Mouse (Mus musculus) limb, embryonic 15.5 days (tissue): ENCODE results near the gene Colgalt2. TPM values are rescaled to one million over a fixed set of nuclear protein-coding genes. Genes with fewer than 3 reads are reported as not detected.

Experiments used
- ATAC-seq: fragments of 200-750 bp; cut with Nextera tagmentation; 2 replicates; pipeline ENCODE4 v1.8.0; 2017; ENCODE audit warnings: low read depth, moderate TSS enrichment; ENCODE audit not compliant: insufficient number of reproducible peaks, low FRiP score, low TSS enrichment
- H3K27ac ChIP-seq: fragments of 300-500 bp; sonication (generic); 2 replicates; pipeline ENCODE4 v1.5.1; 2015; ENCODE audit warnings: moderate library complexity, mild to moderate bottlenecking, inconsistent platforms
- H3K27me3 ChIP-seq: fragments of 300-500 bp; sonication (generic); 2 replicates; pipeline ENCODE4 v1.6.1; 2015; ENCODE audit warnings: inconsistent platforms
- H3K36me3 ChIP-seq: fragments of 300-500 bp; sonication (generic); 2 replicates; pipeline ENCODE4 v1.6.1; 2015; ENCODE audit warnings: inconsistent platforms
- H3K4me1 ChIP-seq: fragments of 300-500 bp; sonication (generic); 2 replicates; pipeline ENCODE4 v1.6.1; 2015; ENCODE audit warnings: inconsistent platforms
- H3K4me2 ChIP-seq: fragments of 300-500 bp; sonication (generic); 2 replicates; pipeline ENCODE4 v1.6.1; 2015; ENCODE audit warnings: mild to moderate bottlenecking, inconsistent platforms
- H3K4me3 ChIP-seq: fragments of 300-500 bp; sonication (generic); 2 replicates; pipeline ENCODE4 v1.5.1; 2015; ENCODE audit warnings: mild to moderate bottlenecking, inconsistent platforms
- H3K9ac ChIP-seq: fragments of 300-500 bp; sonication (generic); 2 replicates; pipeline ENCODE4 v1.6.1; 2015; ENCODE audit warnings: inconsistent platforms
- H3K9me3 ChIP-seq: fragments of 300-500 bp; sonication (generic); 2 replicates; pipeline ENCODE4 v1.6.1; 2016; ENCODE audit warnings: inconsistent platforms
- WGBS: fragments of 180-500 bp; shearing (Covaris S2); methylation state at CpG from one replicate; pipeline ENCODE4 v1.1.7; 2015; 5-methylcytosine and 5-hydroxymethylcytosine counted together
- polyA plus RNA-seq: library from polyadenylated mRNA; unstranded; fragments of >200 nt; fragmentation: Nextera tagmentation; extraction: Ambion mirVana; gene quantifications from 2 replicates; pipeline ENCODE4 v1.2.1, GENCODE M21; 2015

The Colgalt2 gene
- polyA plus RNA-seq, 1 experiment from 2014 or later: 8.4 TPM

- Histone ChIP-seq H3K4me3 (no peak overlapping the region), H3K9me3 (no peaks in the 10 kb centered on the region), H3K27me3 (no peaks in the 10 kb centered on the region), H3K9ac (no peak overlapping the region), H3K27ac (no peak overlapping the region), H3K36me3 (peaks cover 53% of the 10 kb centered on the region), H3K4me2 (no peak overlapping the region), H3K4me1 (peaks cover 2% of the 10 kb centered on the region)
- WGBS: 88% methylated on average over 2 of the region's 2 CpGs
- ATAC-seq: no peak
Measured at GRCm38 (mm10) chr1:152543449-152544159, 144.0 kb downstream of the Colgalt2 start.

- peak; percentile 67; the same call in 1 of the 2 replicates for ATAC-seq
- Histone ChIP-seq H3K9ac (no peak overlapping the region), H3K4me1 (peaks cover 31% of the 10 kb centered on the region), H3K4me3 (no peak overlapping the region), H3K9me3 (no peaks in the 10 kb centered on the region), H3K4me2 (no peak overlapping the region), H3K27ac (peak overlapping the region; percentile 71), H3K27me3 (no peaks in the 10 kb centered on the region), H3K36me3 (peaks cover 23% of the 10 kb centered on the region; the same call in 1 of the 2 replicates)
- WGBS: 32% methylated on average over 13 of the region's 13 CpGs
Measured at GRCm38 (mm10) chr1:152549061-152549738, 149.6 kb downstream of the Colgalt2 start.

GRCm38 (mm10) chr1:152550544-152550943 is 150.9 kb downstream of the Colgalt2 start:
- Histone ChIP-seq H3K9ac (no peak overlapping the region), H3K27ac (peak overlapping the region; percentile 44; the same call in 1 of the 2 replicates), H3K9me3 (no peaks in the 10 kb centered on the region), H3K4me1 (peaks cover 39% of the 10 kb centered on the region), H3K36me3 (peaks cover 19% of the 10 kb centered on the region; the same call in 1 of the 2 replicates), H3K4me2 (no peak overlapping the region), H3K27me3 (no peaks in the 10 kb centered on the region), H3K4me3 (no peak overlapping the region)
- ATAC-seq: peak; percentile 32; the same call in 1 of the 2 replicates
- 51% methylated on average over 2 of the region's 2 CpGs for WGBS

GRCm38 (mm10) chr1:152550973-152551372 is 151.3 kb downstream of the Colgalt2 start:
- ATAC-seq: no peak
- peak overlapping the region; percentile 50 for H3K27ac ChIP-seq
- peaks cover 43% of the 10 kb centered on the region for H3K4me1 ChIP-seq
- H3K36me3 ChIP-seq: peaks cover 17% of the 10 kb centered on the region; the same call in 1 of the 2 replicates
- no peaks in the 10 kb centered on the region for H3K27me3 ChIP-seq
- 58% methylated on average over 3 of the region's 3 CpGs for WGBS
- H3K9ac ChIP-seq: no peak overlapping the region
- H3K4me3 ChIP-seq: no peak overlapping the region
- no peak overlapping the region for H3K4me2 ChIP-seq
- H3K9me3 ChIP-seq: no peaks in the 10 kb centered on the region

- no peak for ATAC-seq
- Histone ChIP-seq H3K36me3 (peaks cover 11% of the 10 kb centered on the region; the same call in 1 of the 2 replicates), H3K27me3 (no peaks in the 10 kb centered on the region), H3K9ac (no peak overlapping the region), H3K4me2 (no peak overlapping the region), H3K27ac (peak overlapping the region; percentile 19; the same call in 1 of the 2 replicates), H3K4me1 (peaks cover 60% of the 10 kb centered on the region), H3K4me3 (no peak overlapping the region), H3K9me3 (no peaks in the 10 kb centered on the region)
- WGBS: 62% methylated on average over 15 of the region's 15 CpGs
Measured at GRCm38 (mm10) chr1:152553912-152554547, 154.4 kb downstream of the Colgalt2 start.

GRCm38 (mm10) chr1:152555944-152556573 is 156.4 kb downstream of the Colgalt2 start:
- Histone ChIP-seq H3K36me3 (peaks cover 11% of the 10 kb centered on the region; the same call in 1 of the 2 replicates), H3K9ac (0 out of 2 replicates have a peak overlapping the region, but pooled peaks have one; percentile 3), H3K9me3 (no peaks in the 10 kb centered on the region), H3K4me1 (peaks cover 50% of the 10 kb centered on the region), H3K27ac (peak overlapping the region; percentile 86), H3K4me3 (no peak overlapping the region), H3K27me3 (no peaks in the 10 kb centered on the region), H3K4me2 (peak overlapping the region; percentile 27; the same call in 1 of the 2 replicates)
- peak; percentile 75 for ATAC-seq
- WGBS: 7% methylated on average over 7 of the region's 7 CpGs

GRCm38 (mm10) chr1:152556576-152557281 is 157.1 kb downstream of the Colgalt2 start:
- Histone ChIP-seq H3K9me3 (no peaks in the 10 kb centered on the region), H3K4me1 (peaks cover 48% of the 10 kb centered on the region), H3K27me3 (no peaks in the 10 kb centered on the region), H3K27ac (peak overlapping the region; percentile 86), H3K4me3 (no peak overlapping the region), H3K4me2 (peak overlapping the region; percentile 27; the same call in 1 of the 2 replicates), H3K36me3 (peaks cover 7% of the 10 kb centered on the region; the same call in 1 of the 2 replicates), H3K9ac (no peak overlapping the region)
- 66% methylated on average over 14 of the region's 14 CpGs for WGBS
- no peak for ATAC-seq

Other genes with a start within 250 kb of the Colgalt2 start
- gene Tsen15, start 13.1 kb upstream of the Colgalt2 start, polyA plus RNA-seq: 74.3 and 74.9 TPM in 2 replicates